Mouse (Mus musculus) thymus, adult 2 months (tissue): ENCODE measurements around the gene Mrc2. TPM values are rescaled to one million over a fixed set of nuclear protein-coding genes. Genes with fewer than 3 reads are reported as not detected.

Experiments used
- DNase-seq: peaks from one replicate; pipeline ENCODE4 v3.0.0; 2021
- H3K27ac ChIP-seq: fragments of 200-500 bp; 2 replicates; pipeline ENCODE4 v1.5.1; 2012; ENCODE audit warnings: low read length, control low read depth; ENCODE audit not compliant: control insufficient read depth, insufficient read depth
- H3K27me3 ChIP-seq: fragments of 200-500 bp; 2 replicates; pipeline ENCODE4 v1.6.1; 2012; ENCODE audit warnings: mild to moderate bottlenecking, low read length, moderate library complexity, mixed read lengths; ENCODE audit not compliant: control insufficient read depth, insufficient read depth
- H3K36me3 ChIP-seq: fragments of 200-500 bp; 2 replicates; pipeline ENCODE4 v1.6.1; 2012; ENCODE audit warnings: mild to moderate bottlenecking, low read length, moderate library complexity; ENCODE audit not compliant: control insufficient read depth, insufficient read depth
- H3K4me1 ChIP-seq: fragments of 200-500 bp; replicated peaks from 2 replicates; pipeline ENCODE4 v1.6.1; 2012; ENCODE audit warnings: low read length; ENCODE audit not compliant: control insufficient read depth, insufficient read depth
- H3K4me3 ChIP-seq: fragments of 200-500 bp; 2 replicates; pipeline ENCODE4 v1.5.1; 2012; ENCODE audit warnings: mild to moderate bottlenecking, low read length, control low read depth, moderate library complexity; ENCODE audit not compliant: control insufficient read depth, insufficient read depth
- CTCF ChIP-seq: fragments of 200-500 bp; IDR thresholded peaks from 2 replicates; pipeline ENCODE4 v1.5.1; 2012; ENCODE audit warnings: mild to moderate bottlenecking, control low read depth, low read length, moderate library complexity, borderline replicate concordance; ENCODE audit not compliant: control insufficient read depth, poor library complexity, insufficient read depth; ENCODE audit errors: extremely low read depth
- POLR2A ChIP-seq: fragments of 200-500 bp; IDR thresholded peaks from 2 replicates; pipeline ENCODE4 v1.6.1; 2012; ENCODE audit warnings: mild to moderate bottlenecking, low read length, control low read depth, moderate library complexity; ENCODE audit not compliant: control insufficient read depth, poor library complexity, insufficient read depth; ENCODE audit errors: extremely low read depth
- WGBS: fragments of 180-500 bp; shearing (Covaris S2); methylation state at CpG from one replicate; pipeline ENCODE4 v1.1.7; 2018; 5-methylcytosine and 5-hydroxymethylcytosine counted together
- polyA plus RNA-seq: library from polyadenylated mRNA; depleted of rRNA; stranded (reverse); fragments of >200 nt; gene quantifications from 2 replicates; pipeline ENCODE4 v1.2.3, GENCODE M21; 2012

Gene Mrc2
- polyA plus RNA-seq, 1 experiment = 4.6 TPM

GRCm38 (mm10) chr11:105282460-105282859 lies 10.0 kb upstream of the Mrc2 start:
- no peak for DNase-seq
- WGBS = 93% methylated on average over 2 of the region's 2 CpGs
- TF ChIP-seq CTCF (no peak), POLR2A (no peak)
- H3K4me3 ChIP-seq = no peak overlapping the region
- no peaks in the 10 kb centered on the region for H3K27me3 ChIP-seq
- no peak overlapping the region for H3K27ac ChIP-seq
- peaks cover 44% of the 10 kb centered on the region for H3K36me3 ChIP-seq
- H3K4me1 ChIP-seq = no peaks in the 10 kb centered on the region

- no peaks in the 10 kb centered on the region for H3K27me3 ChIP-seq
- no peaks in the 10 kb centered on the region for H3K4me1 ChIP-seq
- TF ChIP-seq CTCF = no peak
- TF ChIP-seq POLR2A = no peak
- no peak overlapping the region for H3K27ac ChIP-seq
- H3K4me3 ChIP-seq = no peak overlapping the region
- H3K36me3 ChIP-seq = peaks cover 43% of the 10 kb centered on the region
- WGBS = 98% methylated on average over 9 of the region's 9 CpGs
- DNase-seq = no peak
Observed at GRCm38 (mm10) chr11:105283016-105283415, 9.4 kb upstream of the Mrc2 start.

GRCm38 (mm10) chr11:105285720-105286119 lies 6.7 kb upstream of the Mrc2 start:
- WGBS = 89% methylated on average over 3 of the region's 3 CpGs
- no peak overlapping the region for H3K4me3 ChIP-seq
- H3K27ac ChIP-seq = no peak overlapping the region
- peaks cover 27% of the 10 kb centered on the region for H3K36me3 ChIP-seq
- H3K4me1 ChIP-seq = no peaks in the 10 kb centered on the region
- H3K27me3 ChIP-seq = no peaks in the 10 kb centered on the region
- no peak for TF ChIP-seq POLR2A
- TF ChIP-seq CTCF = no peak
- no peak for DNase-seq

DNA sequence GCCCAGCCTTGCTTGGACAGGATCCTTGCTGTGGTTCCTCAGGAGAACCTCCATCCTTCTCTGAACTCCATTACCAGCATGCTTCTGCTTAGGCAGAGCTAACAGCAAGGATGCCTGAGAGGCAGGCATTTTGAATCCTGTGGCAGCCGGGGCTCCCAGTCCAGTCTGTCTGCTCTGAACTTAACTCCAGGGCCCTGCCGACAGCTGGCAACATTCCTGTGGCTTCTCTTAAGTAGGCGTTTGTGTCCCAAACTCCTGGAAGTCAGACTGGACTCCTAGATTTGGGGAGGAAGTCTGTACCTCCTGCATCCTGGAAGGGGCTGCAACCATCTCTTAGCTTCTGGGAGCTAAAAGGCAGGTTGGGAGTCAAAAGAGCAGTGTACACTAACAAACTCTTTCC lies 3.0 kb upstream of the Mrc2 start:
- DNase-seq = no peak
- Histone ChIP-seq H3K36me3 (peaks cover 6% of the 10 kb centered on the region), H3K27me3 (peaks cover 7% of the 10 kb centered on the region), H3K27ac (no peak overlapping the region), H3K4me3 (no peak overlapping the region), H3K4me1 (no peaks in the 10 kb centered on the region)
- 85% methylated on average over 3 of the region's 3 CpGs for WGBS
- no peak for TF ChIP-seq CTCF
- TF ChIP-seq POLR2A = no peak

- no peak for DNase-seq
- no peak for TF ChIP-seq POLR2A
- TF ChIP-seq CTCF = no peak
- H3K27ac ChIP-seq = no peak overlapping the region
- no peaks in the 10 kb centered on the region for H3K4me1 ChIP-seq
- peaks cover 7% of the 10 kb centered on the region for H3K27me3 ChIP-seq
- no peak overlapping the region for H3K4me3 ChIP-seq
- WGBS = 40% methylated on average over 10 of the region's 10 CpGs
- H3K36me3 ChIP-seq = no peaks in the 10 kb centered on the region; the same call in 1 of the 2 replicates
Observed at GRCm38 (mm10) chr11:105291681-105292123, 741 bp upstream of the Mrc2 start.

DNA sequence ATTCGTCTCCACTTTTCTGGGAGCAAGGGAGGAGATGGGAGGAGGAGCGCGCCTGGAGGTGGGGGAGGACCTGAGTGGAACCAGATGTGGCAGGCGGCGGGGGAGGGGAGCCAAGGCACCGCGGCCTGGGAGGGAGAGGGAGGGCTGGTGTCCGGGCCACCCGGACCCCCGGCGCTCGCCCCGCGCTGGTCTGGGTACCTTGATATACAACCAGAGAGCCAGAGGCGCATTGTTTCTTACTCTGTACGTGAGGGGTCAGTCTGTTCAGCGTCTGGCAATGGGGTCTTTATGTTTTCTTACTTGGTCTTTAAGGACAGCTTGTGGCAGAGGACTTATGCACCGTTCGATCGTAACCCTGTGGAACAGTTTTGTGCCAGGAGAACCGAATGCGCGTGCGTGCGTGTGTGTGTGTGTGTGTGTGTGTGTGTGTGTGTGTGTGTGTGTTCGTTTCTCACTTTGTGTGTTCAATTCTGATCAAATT lies 698 bp downstream of the Mrc2 start:
- no peak for TF ChIP-seq CTCF
- no peak for TF ChIP-seq POLR2A
- no peak for DNase-seq
- Histone ChIP-seq H3K36me3 (no peaks in the 10 kb centered on the region), H3K27me3 (peaks cover 7% of the 10 kb centered on the region), H3K27ac (no peak overlapping the region), H3K4me3 (no peak overlapping the region), H3K4me1 (no peaks in the 10 kb centered on the region)
- 10% methylated on average over 26 of the region's 26 CpGs for WGBS
